Mouse (Mus musculus) testis, postnatal 10 days (tissue): ENCODE measurements around the gene Lrrn1.

Experiments
- DNase-seq: peaks from one replicate; pipeline ENCODE4 v3.0.0; 2021; ENCODE audit warnings: low spot score

Gene Lrrn1

GRCm38 (mm10) chr6:107528877-107529864 lies at the start of gene Lrrn1:
Gene Lrrn1, plus strand, starts transcription at chr6:107529768.
- DNase-seq, result no peak

GRCm38 (mm10) chr6:107494491-107494890 lies 35.1 kb upstream of the Lrrn1 start:
- no peak for DNase-seq

GRCm38 (mm10) chr6:107495830-107496229 lies 33.7 kb upstream of the Lrrn1 start:
- DNase-seq, result no peak

- no peak for DNase-seq
Observed at GRCm38 (mm10) chr6:107513716-107514115, 15.9 kb upstream of the Lrrn1 start.

- no peak for DNase-seq
Observed at GRCm38 (mm10) chr6:107523953-107524352, 5.6 kb upstream of the Lrrn1 start.

- peak; percentile 54 for DNase-seq
Observed at GRCm38 (mm10) chr6:107529911-107530431, 403 bp downstream of the Lrrn1 start.

GRCm38 (mm10) chr6:107530621-107531285 lies 1.2 kb downstream of the Lrrn1 start:
- no peak for DNase-seq

GRCm38 (mm10) chr6:107531526-107532080 lies 2.0 kb downstream of the Lrrn1 start:
- no peak for DNase-seq

- DNase-seq, result no peak
Observed at GRCm38 (mm10) chr6:107534533-107534932, 5.0 kb downstream of the Lrrn1 start.

- DNase-seq, result no peak
Observed at GRCm38 (mm10) chr6:107536631-107537030, 7.1 kb downstream of the Lrrn1 start.

- DNase-seq, result no peak
Observed at GRCm38 (mm10) chr6:107541222-107541621, 11.7 kb downstream of the Lrrn1 start.

GRCm38 (mm10) chr6:107541918-107542317 lies 12.3 kb downstream of the Lrrn1 start:
- DNase-seq, result no peak

- no peak for DNase-seq
Observed at GRCm38 (mm10) chr6:107546272-107546671, 16.7 kb downstream of the Lrrn1 start.

GRCm38 (mm10) chr6:107552511-107552910 lies 22.9 kb downstream of the Lrrn1 start:
- no peak for DNase-seq

GRCm38 (mm10) chr6:107555364-107555763 lies 25.8 kb downstream of the Lrrn1 start:
- no peak for DNase-seq

GRCm38 (mm10) chr6:107556996-107557395 lies 27.4 kb downstream of the Lrrn1 start:
- no peak for DNase-seq

GRCm38 (mm10) chr6:107557806-107558205 lies 28.2 kb downstream of the Lrrn1 start:
- DNase-seq, result no peak

- no peak for DNase-seq
Observed at GRCm38 (mm10) chr6:107562255-107562654, 32.7 kb downstream of the Lrrn1 start.

GRCm38 (mm10) chr6:107566944-107567634 lies 37.5 kb downstream of the Lrrn1 start:
- no peak for DNase-seq

GRCm38 (mm10) chr6:107574561-107574960 lies 45.0 kb downstream of the Lrrn1 start:
- no peak for DNase-seq

GRCm38 (mm10) chr6:107575405-107575804 lies 45.8 kb downstream of the Lrrn1 start:
- no peak for DNase-seq

GRCm38 (mm10) chr6:107577309-107577708 lies 47.7 kb downstream of the Lrrn1 start:
- no peak for DNase-seq
